Comparison of ENCODE assay signal across 9 mouse cellular contexts in the genomic region with DNA sequence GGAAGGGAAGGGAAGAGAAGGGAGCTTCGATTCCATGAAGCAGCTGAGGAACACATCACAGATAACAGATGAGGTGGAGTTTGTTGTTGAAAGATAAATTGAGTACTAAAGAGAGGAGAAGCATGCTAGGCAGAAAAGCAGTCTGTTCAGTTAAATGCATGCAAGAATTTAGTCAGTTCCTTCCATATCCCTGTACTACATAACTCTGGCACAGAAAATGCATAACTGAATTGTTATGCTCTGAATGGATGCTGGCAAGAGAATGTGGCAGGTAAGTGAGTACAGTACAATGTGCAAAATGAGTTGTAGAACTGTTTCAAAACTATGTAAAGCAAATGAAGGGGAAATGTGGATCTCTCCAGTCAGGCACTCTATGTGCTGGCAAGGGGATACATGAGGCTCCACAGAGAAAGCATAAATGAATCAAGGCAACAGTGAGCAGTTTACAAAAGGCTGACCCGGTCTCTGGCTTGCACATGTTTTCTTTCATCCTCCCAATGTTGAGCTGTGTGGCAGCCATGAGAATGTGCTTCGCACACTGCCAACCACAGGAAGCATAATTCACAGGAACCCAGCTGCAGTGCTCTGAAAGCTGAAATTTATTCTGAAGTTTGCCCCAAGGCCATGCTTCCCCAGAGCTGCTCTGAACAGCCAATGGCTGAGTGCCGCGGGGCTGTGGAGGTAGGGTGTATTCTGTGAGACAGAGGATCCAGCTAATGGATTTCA.
DNase-seq lines count a peak whose midpoint lies in the region; ATAC-seq and TF ChIP-seq lines count a peak whose summit lies in the region.
"Had no signal": no experiment of that assay in that cellular context is flagged by ENCODE, and none has a peak within 500 bp of the region (broad histone marks: within the 10 kb centered on the region; RNA-seq: fewer than 3 reads in every experiment).

No protein-coding gene starts in this region.

- no peak overlapping the region for H3K4me3 ChIP-seq in left cerebral cortex, adult 2 months
- H3K4me3 ChIP-seq in forebrain, embryonic 14.5 days (ENCODE audit: low read depth, low read length), result no peak overlapping the region
- H3K4me3 ChIP-seq in midbrain, embryonic 13.5 days (replicated peaks), result no peak overlapping the region
- H3K4me3 ChIP-seq in heart, embryonic 10.5 days, result no peak overlapping the region
- H3K4me3 ChIP-seq in liver, embryonic 11.5 days (ENCODE audit: low read depth, low read length), result no peak overlapping the region
- H3K4me3 ChIP-seq in gastrocnemius, adult 2 months, result no peak overlapping the region

- 64% methylated on average over 5 of the region's 5 CpGs for WGBS in forebrain, embryonic 14.5 days
- WGBS in midbrain, embryonic 13.5 days, result 63% methylated on average over 5 of the region's 5 CpGs
- 76% methylated on average over 5 of the region's 5 CpGs for WGBS in heart, embryonic 10.5 days
- WGBS in liver, embryonic 11.5 days, result 72% methylated on average over 5 of the region's 5 CpGs

- no peaks in the 10 kb centered on the region for H3K9me3 ChIP-seq in forebrain, embryonic 14.5 days (replicated peaks; ENCODE audit: control insufficient read depth, low read length)
- no peaks in the 10 kb centered on the region for H3K9me3 ChIP-seq in midbrain, embryonic 13.5 days
- H3K9me3 ChIP-seq in heart, embryonic 10.5 days, result no peaks in the 10 kb centered on the region
- no peaks in the 10 kb centered on the region for H3K9me3 ChIP-seq in liver, embryonic 11.5 days (ENCODE audit: control insufficient read depth, low read length)

- no peaks in the 10 kb centered on the region for H3K27me3 ChIP-seq in forebrain, embryonic 14.5 days (replicated peaks; ENCODE audit: control insufficient read depth, insufficient read depth, low read length)
- no peaks in the 10 kb centered on the region for H3K27me3 ChIP-seq in midbrain, embryonic 13.5 days
- no peaks in the 10 kb centered on the region for H3K27me3 ChIP-seq in heart, embryonic 10.5 days (ENCODE audit: insufficient read depth, poor library complexity, severe bottlenecking)
- H3K27me3 ChIP-seq in liver, embryonic 11.5 days (replicated peaks; ENCODE audit: control insufficient read depth, insufficient read depth, low read length), result no peaks in the 10 kb centered on the region

- ATAC-seq in forebrain, embryonic 14.5 days, result peak; percentile 88
- peak; percentile 93 for ATAC-seq in midbrain, embryonic 13.5 days
- ATAC-seq in liver, embryonic 11.5 days (replicated peaks; ENCODE audit: low FRiP score), result no peak

- no peaks in the 10 kb centered on the region for H3K36me3 ChIP-seq in forebrain, embryonic 14.5 days (ENCODE audit: control insufficient read depth, insufficient read depth, low read length)
- no peaks in the 10 kb centered on the region for H3K36me3 ChIP-seq in midbrain, embryonic 13.5 days
- no peaks in the 10 kb centered on the region for H3K36me3 ChIP-seq in heart, embryonic 10.5 days
- no peaks in the 10 kb centered on the region for H3K36me3 ChIP-seq in liver, embryonic 11.5 days (ENCODE audit: control insufficient read depth, insufficient read depth, low read length)

- H3K4me1 ChIP-seq in forebrain, embryonic 14.5 days (ENCODE audit: control insufficient read depth, insufficient read depth, low read length), result no peaks in the 10 kb centered on the region
- H3K4me1 ChIP-seq in midbrain, embryonic 13.5 days (replicated peaks), result no peaks in the 10 kb centered on the region; the same call in 1 of the 2 replicates
- no peaks in the 10 kb centered on the region for H3K4me1 ChIP-seq in heart, embryonic 10.5 days
- no peaks in the 10 kb centered on the region for H3K4me1 ChIP-seq in liver, embryonic 11.5 days (replicated peaks; ENCODE audit: control insufficient read depth, insufficient read depth, low read length)

- TF ChIP-seq CTCF in left cerebral cortex, adult 2 months (IDR thresholded peaks at IDR 0.05), result no peak
- no peak for TF ChIP-seq CTCF in gastrocnemius, adult 2 months (IDR thresholded peaks at IDR 0.05)

- no peak for DNase-seq in left cerebral cortex, adult 2 months (ENCODE audit: extremely low spot score in 1 of 2, low spot score in 2 of 2)
- no peak for DNase-seq in left cerebral cortex, adult 11 months (ENCODE audit: low spot score)
- peak; percentile 70 for DNase-seq in adrenal gland, postnatal 14 days
- DNase-seq in forebrain, embryonic 14.5 days (ENCODE audit: low spot score), result peak; percentile 56
- no peak for DNase-seq in heart, embryonic 10.5 days (ENCODE audit: low spot score)
- no peak for DNase-seq in liver, embryonic 11.5 days (ENCODE audit: low spot score)
- no peak for DNase-seq in gastrocnemius, adult 2 months
- DNase-seq: cerebellum, adult 8-10 months had no signal

- no peak overlapping the region for H3K4me2 ChIP-seq in forebrain, embryonic 14.5 days (ENCODE audit: low read length)
- no peak overlapping the region for H3K4me2 ChIP-seq in midbrain, embryonic 13.5 days (replicated peaks)
- no peak overlapping the region for H3K4me2 ChIP-seq in liver, embryonic 11.5 days

- no peak overlapping the region for H3K9ac ChIP-seq in forebrain, embryonic 14.5 days (ENCODE audit: low read length)
- no peak overlapping the region for H3K9ac ChIP-seq in midbrain, embryonic 13.5 days (replicated peaks)
- H3K9ac ChIP-seq in liver, embryonic 11.5 days (ENCODE audit: low read depth, low read length), result no peak overlapping the region

- H3K27ac ChIP-seq in left cerebral cortex, adult 2 months, result peak overlapping the region; percentile 32; the same call in 1 of the 2 replicates
- H3K27ac ChIP-seq in forebrain, embryonic 14.5 days (ENCODE audit: low read depth, low read length), result no peak overlapping the region
- no peak overlapping the region for H3K27ac ChIP-seq in midbrain, embryonic 13.5 days
- no peak overlapping the region for H3K27ac ChIP-seq in heart, embryonic 10.5 days
- H3K27ac ChIP-seq in liver, embryonic 11.5 days (ENCODE audit: low read depth, low read length), result no peak overlapping the region
- no peak overlapping the region for H3K27ac ChIP-seq in gastrocnemius, adult 2 months

- intact Hi-C loops in left cerebral cortex, adult 2 months (cut with DNase I), result no loop called here
- intact Hi-C loops in gastrocnemius, adult 2 months (cut with DNase I), result no loop called here

Comparison
In these comparisons a context has a peak if more than half of its experiments do, and no peak if none do; other contexts are left out.
1. DNase-seq: peak in adrenal gland, postnatal 14 days (single experiment) and forebrain, embryonic 14.5 days (single experiment); none in left cerebral cortex, adult 2 months (0 of 2), left cerebral cortex, adult 11 months (single experiment), heart, embryonic 10.5 days (single experiment), liver, embryonic 11.5 days (single experiment) and gastrocnemius, adult 2 months (single experiment).